Mouse (Mus musculus): ENCODE measurements at regions not wholly inside any gene's neighbourhood (a gene's known extent, or its start where the extent isn't known, plus 50 kb on each side); places are given as distances from the start of the nearest gene placed in this dataset.
A peak's percentile ranks its signal among the peaks of the same experiment; 100 is the strongest.

DNA sequence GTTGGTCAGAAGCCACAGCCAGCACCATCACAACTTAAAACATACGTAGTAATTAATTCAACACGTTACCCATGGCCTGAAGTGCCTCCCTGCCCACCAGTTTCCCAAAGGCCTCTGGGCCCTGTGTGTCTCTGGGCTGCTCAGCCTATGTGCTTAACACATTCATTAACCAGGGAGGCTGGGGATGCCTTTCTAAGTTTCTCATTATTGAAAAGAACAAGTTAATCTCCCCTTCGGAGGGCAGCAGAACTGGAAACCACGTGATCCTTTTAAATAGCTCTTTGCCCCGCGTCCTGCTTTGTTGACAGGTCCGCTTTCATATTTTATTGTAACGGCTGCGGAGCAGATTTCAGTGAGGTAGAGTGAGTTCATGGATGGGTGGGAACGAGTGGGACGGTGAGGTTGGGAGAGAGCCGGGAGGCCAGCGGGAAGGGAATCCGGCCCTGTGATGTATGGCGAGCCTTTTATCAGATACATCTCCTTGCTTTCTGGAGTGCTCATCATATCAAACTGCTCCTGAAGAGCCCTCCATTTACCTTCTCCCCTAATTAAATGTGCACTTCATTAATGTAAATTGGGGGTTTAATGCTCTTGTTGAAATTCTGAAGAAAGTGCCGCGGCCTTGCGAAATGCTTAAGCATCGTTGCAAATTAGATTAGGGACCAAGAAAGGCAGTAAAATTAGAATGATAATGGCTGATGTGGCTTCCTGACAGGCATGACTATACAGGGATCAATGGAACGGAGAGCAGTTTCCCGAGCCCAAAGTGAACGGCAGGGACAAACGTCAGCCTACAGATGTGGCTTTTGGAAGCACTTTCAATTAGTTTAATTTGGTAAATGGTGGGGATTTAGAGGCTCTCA is 127.0 kb downstream of the Nkx6-1 start:
- peaks cover 23% of the 10 kb centered on the region for H3K27me3 ChIP-seq (replicated peaks)
- H3K4me1 ChIP-seq (replicated peaks): no peaks in the 10 kb centered on the region
- WGBS: 7% methylated on average over 23 of the region's 23 CpGs
- H3K36me3 ChIP-seq: no peaks in the 10 kb centered on the region
- peak overlapping the region; percentile 22 for H3K4me2 ChIP-seq (replicated peaks)
- H3K9me3 ChIP-seq: no peaks in the 10 kb centered on the region
- ATAC-seq: no peak
- no peak overlapping the region for H3K9ac ChIP-seq
- no peak overlapping the region for H3K27ac ChIP-seq
- no peak overlapping the region for H3K4me3 ChIP-seq (replicated peaks)

DNA sequence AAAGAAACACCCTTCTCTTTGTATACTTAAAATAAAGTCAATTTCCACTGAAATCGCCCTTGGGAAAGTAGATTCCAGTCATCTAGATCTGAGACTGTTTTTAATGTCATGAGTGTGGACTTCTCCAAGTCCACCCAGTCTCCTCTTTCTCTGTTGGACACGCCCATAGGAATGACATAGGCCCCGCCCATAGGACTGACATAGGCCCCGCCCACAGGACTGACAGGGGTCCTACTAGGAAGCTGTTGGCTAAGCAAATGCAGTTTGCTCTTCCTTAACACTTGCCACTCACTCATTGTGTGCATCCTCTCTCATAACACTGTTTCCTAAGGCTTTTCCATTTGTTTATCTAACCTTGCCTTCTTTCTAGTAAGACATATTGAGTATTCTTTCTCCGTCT is 129.3 kb downstream of the Nkx6-1 start:
- Histone ChIP-seq H3K4me2 (replicated peaks) (no peak overlapping the region), H3K4me1 (replicated peaks) (no peaks in the 10 kb centered on the region), H3K9ac (no peak overlapping the region), H3K27ac (no peak overlapping the region), H3K36me3 (no peaks in the 10 kb centered on the region), H3K27me3 (replicated peaks) (peaks cover 22% of the 10 kb centered on the region), H3K9me3 (no peaks in the 10 kb centered on the region), H3K4me3 (replicated peaks) (no peak overlapping the region)
- 64% methylated on average over 5 of the region's 5 CpGs for WGBS
- no peak for ATAC-seq

DNA sequence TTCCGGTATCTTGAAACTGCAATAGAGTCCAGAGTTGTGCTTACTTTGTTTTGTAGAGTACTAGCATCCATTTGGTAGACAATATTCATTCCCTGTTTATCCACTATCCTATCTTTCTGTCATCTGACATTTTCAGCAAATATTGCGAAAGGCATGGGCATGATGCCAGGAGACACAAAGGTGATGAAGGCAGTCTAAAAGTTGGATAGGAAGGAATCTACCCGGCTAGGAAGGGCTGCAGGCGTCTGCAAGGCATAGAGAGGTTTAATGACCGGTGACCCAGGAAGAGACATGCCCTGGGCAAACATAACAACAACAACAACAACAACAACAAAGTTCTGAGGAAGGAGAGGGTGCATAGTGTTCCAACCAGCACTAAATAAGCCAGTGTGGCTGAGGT is 139.4 kb downstream of the Nkx6-1 start:
- no peak for ATAC-seq

DNA sequence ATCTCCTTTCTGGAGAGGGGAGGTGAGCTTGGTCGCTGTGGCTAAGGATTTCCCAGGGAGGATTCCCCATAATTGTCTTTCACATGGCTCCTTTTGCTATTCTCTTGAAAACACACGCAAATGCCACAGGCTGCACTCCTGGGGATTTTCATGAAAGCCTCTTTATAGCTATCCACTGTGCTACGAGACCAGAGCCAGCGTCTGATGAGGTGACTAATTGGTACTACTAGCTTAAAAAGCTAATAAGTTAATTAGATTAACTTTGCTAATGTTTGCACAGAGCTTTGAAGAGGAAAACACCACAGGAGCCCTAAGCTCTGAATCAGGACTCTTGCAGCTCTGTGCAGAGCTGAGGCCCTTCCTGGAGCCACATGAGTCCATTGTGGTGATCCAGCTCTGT is 140.1 kb downstream of the Nkx6-1 start:
- H3K36me3 ChIP-seq: no peaks in the 10 kb centered on the region
- H3K4me1 ChIP-seq (replicated peaks): no peaks in the 10 kb centered on the region
- no peaks in the 10 kb centered on the region for H3K9me3 ChIP-seq
- H3K9ac ChIP-seq: no peak overlapping the region
- no peak overlapping the region for H3K4me2 ChIP-seq (replicated peaks)
- H3K27me3 ChIP-seq (replicated peaks): no peaks in the 10 kb centered on the region; the same call in 1 of the 2 replicates
- H3K4me3 ChIP-seq (replicated peaks): no peak overlapping the region
- 36% methylated on average over 4 of the region's 4 CpGs for WGBS
- H3K27ac ChIP-seq: no peak overlapping the region
- ATAC-seq: no peak

More for the DNA sequence above, 139.4 kb downstream of the Nkx6-1 start:
- H3K27me3 ChIP-seq (replicated peaks): no peaks in the 10 kb centered on the region; the same call in 1 of the 2 replicates
- no peak overlapping the region for H3K4me3 ChIP-seq (replicated peaks)
- no peak overlapping the region for H3K27ac ChIP-seq
- WGBS: 68% methylated on average over 5 of the region's 5 CpGs
- H3K4me1 ChIP-seq (replicated peaks): no peaks in the 10 kb centered on the region
- no peaks in the 10 kb centered on the region for H3K36me3 ChIP-seq
- H3K4me2 ChIP-seq (replicated peaks): no peak overlapping the region
- H3K9ac ChIP-seq: no peak overlapping the region
- no peaks in the 10 kb centered on the region for H3K9me3 ChIP-seq

DNA sequence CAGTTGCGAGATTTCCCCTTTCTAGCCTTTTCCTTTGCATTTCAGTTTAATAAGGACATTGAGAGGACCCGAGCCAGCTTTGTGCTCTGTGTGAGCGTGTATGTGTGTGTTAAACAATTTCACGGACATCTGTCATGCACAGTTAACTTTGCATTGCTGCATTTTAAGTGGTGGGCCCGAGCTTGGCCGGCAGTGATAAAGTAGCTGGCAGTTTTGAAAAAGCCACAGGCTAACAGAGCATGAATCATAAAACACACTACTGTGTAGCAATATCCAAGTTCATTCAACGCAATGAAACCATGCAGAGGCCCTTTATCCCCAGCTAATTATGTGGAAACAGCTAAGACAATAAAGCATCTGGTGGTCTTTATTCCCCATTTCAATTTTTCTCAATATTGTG is 140.9 kb downstream of the Nkx6-1 start:
- Histone ChIP-seq H3K4me2 (replicated peaks) (no peak overlapping the region), H3K4me3 (replicated peaks) (no peak overlapping the region), H3K27ac (no peak overlapping the region), H3K36me3 (no peaks in the 10 kb centered on the region), H3K4me1 (replicated peaks) (no peaks in the 10 kb centered on the region), H3K9ac (no peak overlapping the region), H3K9me3 (no peaks in the 10 kb centered on the region), H3K27me3 (replicated peaks) (no peaks in the 10 kb centered on the region; the same call in 1 of the 2 replicates)
- 50% methylated on average over 7 of the region's 7 CpGs for WGBS
- ATAC-seq: no peak

DNA sequence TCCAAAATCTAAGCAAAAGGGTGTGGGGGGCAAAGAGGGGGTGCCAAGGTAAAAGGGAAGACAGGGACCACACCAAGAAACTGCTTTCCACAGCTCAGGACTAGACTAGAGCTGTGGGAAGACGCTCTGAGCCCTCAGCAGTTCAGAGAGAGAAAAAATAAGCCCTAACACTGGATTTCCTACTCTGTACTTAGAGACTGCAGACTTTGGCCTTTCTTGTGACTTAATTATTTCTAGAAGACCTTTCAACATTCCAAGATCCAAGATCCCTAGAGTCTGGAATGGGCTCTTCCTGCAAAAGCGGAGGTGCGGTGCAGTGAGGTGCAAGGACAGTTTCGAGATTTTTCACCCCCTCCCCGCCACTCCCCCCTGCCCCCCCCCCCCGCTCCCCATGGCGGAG is 141.3 kb downstream of the Nkx6-1 start:
- Histone ChIP-seq H3K9ac (no peak overlapping the region), H3K27me3 (replicated peaks) (no peaks in the 10 kb centered on the region; the same call in 1 of the 2 replicates), H3K4me2 (replicated peaks) (no peak overlapping the region), H3K27ac (no peak overlapping the region), H3K36me3 (no peaks in the 10 kb centered on the region), H3K4me3 (replicated peaks) (no peak overlapping the region), H3K9me3 (no peaks in the 10 kb centered on the region), H3K4me1 (replicated peaks) (no peaks in the 10 kb centered on the region)
- WGBS: 49% methylated on average over 5 of the region's 7 CpGs
- no peak for ATAC-seq

DNA sequence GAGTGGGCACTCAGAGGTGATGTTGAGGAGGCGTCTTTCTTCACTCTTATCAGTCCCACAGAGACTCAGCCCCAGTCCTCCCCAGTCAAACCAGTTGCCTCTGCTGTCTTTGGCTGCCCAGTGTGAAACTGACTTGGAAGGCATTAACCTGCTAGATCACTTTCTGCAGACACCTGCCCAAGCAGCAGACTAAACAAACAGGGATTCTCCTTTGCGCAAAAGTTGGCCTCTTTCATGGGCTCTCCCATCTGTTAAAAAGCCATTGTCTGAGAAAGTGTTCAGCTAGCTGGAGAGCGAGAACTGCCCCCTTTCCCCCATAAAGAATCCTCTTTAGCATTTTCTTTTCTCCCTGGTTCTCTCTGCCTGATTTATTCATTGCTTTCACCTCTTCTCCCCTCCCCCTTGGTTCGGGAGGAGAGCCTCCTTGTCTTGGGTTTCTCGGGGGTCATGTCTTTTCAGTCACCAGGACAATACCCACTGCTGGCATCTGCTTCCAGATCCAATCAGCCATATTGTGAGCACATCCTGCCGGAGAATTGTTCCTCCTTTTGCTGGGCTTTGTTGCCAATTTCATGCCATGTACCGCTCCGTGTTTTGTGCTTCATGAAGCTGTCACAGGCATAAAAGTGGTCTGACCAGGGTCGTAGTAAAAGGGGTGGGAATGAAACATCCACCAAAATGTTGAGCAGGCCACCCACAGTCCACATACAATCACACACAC is 143.7 kb downstream of the Nkx6-1 start:
- WGBS: 44% methylated on average over 9 of the region's 9 CpGs

DNA sequence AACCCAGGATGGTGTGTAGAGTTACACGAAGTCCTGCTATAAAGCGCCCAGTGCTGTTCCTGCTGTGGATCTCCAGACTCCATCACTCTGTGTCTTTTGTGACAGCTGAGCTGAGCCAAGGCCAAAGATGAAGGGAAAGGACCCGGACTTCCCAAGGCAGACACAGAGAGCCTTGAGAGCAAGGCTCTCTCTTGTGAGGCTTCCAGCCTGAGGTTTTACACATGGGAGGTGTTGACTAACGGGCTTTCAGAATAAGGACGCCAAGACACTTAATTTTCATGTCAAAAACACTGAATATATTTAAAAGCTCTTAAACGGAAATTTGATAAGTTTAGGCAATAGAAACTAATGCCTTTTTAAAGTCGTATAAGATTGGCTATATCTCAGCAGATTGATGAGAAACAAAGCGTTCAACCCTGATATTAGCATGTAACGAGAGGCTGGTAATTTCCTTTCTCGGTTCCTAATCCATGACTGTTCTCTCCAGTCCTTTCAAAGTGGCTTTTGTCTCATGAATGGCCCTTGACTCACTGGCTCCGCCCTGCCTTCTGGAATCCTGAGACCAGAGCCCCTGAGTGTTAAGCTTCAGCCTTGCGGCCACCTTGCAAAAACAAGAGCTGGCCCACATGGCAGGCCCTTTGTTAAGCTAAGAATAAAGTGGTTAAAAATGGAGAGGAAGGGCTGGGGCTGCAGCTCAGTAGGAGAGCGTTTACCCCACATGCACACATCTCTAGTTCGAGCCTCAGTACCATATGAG is 145.8 kb downstream of the Nkx6-1 start:
- Histone ChIP-seq H3K36me3 (no peaks in the 10 kb centered on the region), H3K9ac (no peak overlapping the region), H3K27me3 (replicated peaks) (no peaks in the 10 kb centered on the region; the same call in 1 of the 2 replicates), H3K27ac (no peak overlapping the region), H3K4me2 (replicated peaks) (no peak overlapping the region), H3K4me1 (replicated peaks) (no peaks in the 10 kb centered on the region), H3K4me3 (replicated peaks) (no peak overlapping the region), H3K9me3 (no peaks in the 10 kb centered on the region)
- 60% methylated on average over 14 of the region's 14 CpGs for WGBS
- ATAC-seq: no peak

More for the DNA sequence above, 143.7 kb downstream of the Nkx6-1 start:
- Histone ChIP-seq H3K4me3 (replicated peaks) (no peak overlapping the region), H3K9ac (no peak overlapping the region), H3K9me3 (no peaks in the 10 kb centered on the region), H3K27ac (no peak overlapping the region), H3K36me3 (no peaks in the 10 kb centered on the region), H3K27me3 (replicated peaks) (no peaks in the 10 kb centered on the region; the same call in 1 of the 2 replicates), H3K4me2 (replicated peaks) (no peak overlapping the region), H3K4me1 (replicated peaks) (no peaks in the 10 kb centered on the region)
- no peak for ATAC-seq

DNA sequence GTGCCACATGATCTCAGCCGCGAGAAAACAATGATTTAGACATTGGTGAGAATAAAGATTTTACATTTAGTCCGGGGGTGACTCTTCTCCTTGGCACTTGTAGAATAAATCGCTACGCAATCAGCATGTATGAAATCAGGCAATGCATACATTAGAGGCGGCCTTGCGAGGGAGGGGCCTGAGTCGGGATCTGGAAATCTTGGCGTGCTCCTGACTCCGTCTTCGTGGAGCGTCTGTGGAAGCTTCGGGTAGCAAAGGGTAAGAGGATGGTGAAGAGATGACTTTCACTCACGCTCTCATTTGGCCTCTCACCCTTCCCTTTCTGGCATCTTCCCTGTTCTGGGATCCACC is 167.1 kb downstream of the Nkx6-1 start:
- Histone ChIP-seq H3K36me3 (no peaks in the 10 kb centered on the region), H3K27me3 (replicated peaks) (no peaks in the 10 kb centered on the region), H3K4me1 (replicated peaks) (no peaks in the 10 kb centered on the region), H3K9ac (no peak overlapping the region), H3K9me3 (no peaks in the 10 kb centered on the region), H3K4me2 (replicated peaks) (no peak overlapping the region), H3K4me3 (replicated peaks) (no peak overlapping the region), H3K27ac (no peak overlapping the region)
- 91% methylated on average over 14 of the region's 14 CpGs for WGBS
- no peak for ATAC-seq

DNA sequence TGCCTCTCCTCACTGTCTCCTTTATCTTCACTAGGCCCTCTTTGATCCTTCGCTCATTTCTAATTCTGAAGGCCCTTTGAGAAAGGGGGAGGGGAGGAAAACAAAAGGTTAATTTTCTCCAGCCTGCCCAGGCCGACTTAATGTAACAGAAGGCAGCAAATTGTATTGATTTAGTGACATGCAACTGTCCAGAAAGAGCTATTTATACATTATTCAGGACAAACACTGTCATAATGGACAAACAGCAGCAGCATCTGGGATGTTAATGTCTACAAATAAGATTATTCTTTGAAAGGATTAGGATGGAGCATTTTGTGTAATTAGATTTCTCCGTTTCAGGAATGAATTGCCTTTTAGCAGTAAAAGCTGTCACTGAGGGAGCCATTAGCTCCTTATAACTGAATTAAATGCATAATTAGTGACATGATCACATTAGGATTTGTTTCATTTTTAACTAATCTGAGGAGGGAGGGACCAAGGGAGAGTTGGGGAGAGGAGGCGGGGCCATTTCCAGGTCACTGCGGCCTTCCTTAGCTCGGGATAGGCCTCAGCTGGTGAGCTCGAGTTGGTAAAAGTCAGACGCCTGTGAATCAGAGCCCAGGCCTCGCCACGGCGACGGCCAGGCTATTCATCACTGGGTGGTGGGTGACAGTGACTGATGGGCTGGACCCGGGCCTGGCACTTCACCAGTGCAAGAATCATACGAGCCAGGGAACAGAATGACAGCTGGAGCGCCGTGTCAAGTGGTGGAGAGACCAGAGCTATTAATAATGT is 167.7 kb downstream of the Nkx6-1 start:
- no peak for ATAC-seq
- Histone ChIP-seq H3K9me3 (no peaks in the 10 kb centered on the region), H3K4me2 (replicated peaks) (no peak overlapping the region), H3K27me3 (replicated peaks) (no peaks in the 10 kb centered on the region), H3K27ac (no peak overlapping the region), H3K9ac (no peak overlapping the region), H3K4me3 (replicated peaks) (no peak overlapping the region), H3K4me1 (replicated peaks) (no peaks in the 10 kb centered on the region), H3K36me3 (no peaks in the 10 kb centered on the region)
- 67% methylated on average over 16 of the region's 16 CpGs for WGBS

DNA sequence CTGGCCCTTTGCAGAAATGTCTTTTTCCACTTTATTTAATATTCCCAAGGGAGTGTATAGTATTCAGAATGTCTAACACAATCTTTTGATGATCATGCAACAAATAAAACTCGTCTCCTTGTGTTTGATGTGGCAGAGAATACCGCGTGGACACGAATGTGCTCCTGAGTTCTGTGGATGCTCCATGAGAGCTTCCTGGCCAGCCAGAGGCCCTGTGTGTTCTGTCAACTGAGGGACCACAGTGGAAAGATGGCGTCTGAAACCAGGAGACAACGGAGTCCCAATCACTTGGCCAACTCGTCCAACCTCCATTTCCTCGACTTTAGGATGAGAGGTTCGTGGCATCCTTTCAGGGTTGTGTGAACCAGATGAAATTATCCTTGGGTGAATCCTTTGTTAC is 168.6 kb downstream of the Nkx6-1 start:
- H3K9me3 ChIP-seq: no peaks in the 10 kb centered on the region
- no peaks in the 10 kb centered on the region for H3K36me3 ChIP-seq
- H3K4me2 ChIP-seq (replicated peaks): no peak overlapping the region
- no peak overlapping the region for H3K4me3 ChIP-seq (replicated peaks)
- no peak for ATAC-seq
- no peak overlapping the region for H3K27ac ChIP-seq
- no peak overlapping the region for H3K9ac ChIP-seq
- 95% methylated on average over 9 of the region's 9 CpGs for WGBS
- H3K27me3 ChIP-seq (replicated peaks): no peaks in the 10 kb centered on the region
- no peaks in the 10 kb centered on the region for H3K4me1 ChIP-seq (replicated peaks)

DNA sequence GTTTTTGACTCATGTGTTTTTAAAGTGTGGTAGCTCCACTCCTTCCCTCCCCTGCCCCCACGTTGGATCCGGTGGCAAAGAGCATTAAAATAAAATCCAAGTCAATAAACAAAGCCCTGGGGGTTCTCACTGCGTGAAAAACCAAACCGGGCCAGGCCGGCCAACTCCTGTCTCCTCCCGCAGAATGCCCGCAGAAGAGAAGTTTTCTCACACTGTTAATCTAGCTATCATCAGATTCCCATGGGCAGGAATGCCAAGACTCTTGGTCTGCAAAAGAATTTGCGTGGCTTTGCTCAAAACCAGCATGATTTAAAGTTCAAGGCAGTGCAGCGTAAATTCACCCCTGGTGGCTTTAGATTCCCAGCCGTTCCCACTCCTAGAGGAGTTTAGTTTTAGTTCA is 219.0 kb downstream of the Nkx6-1 start:
- H3K9me3 ChIP-seq: no peaks in the 10 kb centered on the region
- no peak overlapping the region for H3K4me2 ChIP-seq (replicated peaks)
- H3K27me3 ChIP-seq (replicated peaks): no peaks in the 10 kb centered on the region
- H3K9ac ChIP-seq: no peak overlapping the region
- H3K27ac ChIP-seq: no peak overlapping the region
- ATAC-seq: no peak
- no peaks in the 10 kb centered on the region for H3K36me3 ChIP-seq
- 33% methylated on average over 10 of the region's 10 CpGs for WGBS
- H3K4me1 ChIP-seq (replicated peaks): no peaks in the 10 kb centered on the region
- no peak overlapping the region for H3K4me3 ChIP-seq (replicated peaks)
